Mouse (Mus musculus) ovary, adult 2 months (tissue): Measurements from ENCODE around the gene Wbp11. TPM values are rescaled to one million over a fixed set of nuclear protein-coding genes. Genes with fewer than 3 reads are reported as not detected.

Experiments used
- polyA plus RNA-seq: library from polyadenylated mRNA; depleted of rRNA; stranded (reverse); fragments of >200 nt; gene quantifications from 2 replicates; pipeline ENCODE4 v1.2.3, GENCODE M21; 2012; rRNA removed

Wbp11 gene
- 36.3 and 50.5 TPM in 2 replicates for polyA plus RNA-seq

GRCm38 (mm10) chr6:136827881-136828561, at the start of gene Wbp11:
Gene Wbp11 (minus strand): TSS chr6:136828233.

DNA sequence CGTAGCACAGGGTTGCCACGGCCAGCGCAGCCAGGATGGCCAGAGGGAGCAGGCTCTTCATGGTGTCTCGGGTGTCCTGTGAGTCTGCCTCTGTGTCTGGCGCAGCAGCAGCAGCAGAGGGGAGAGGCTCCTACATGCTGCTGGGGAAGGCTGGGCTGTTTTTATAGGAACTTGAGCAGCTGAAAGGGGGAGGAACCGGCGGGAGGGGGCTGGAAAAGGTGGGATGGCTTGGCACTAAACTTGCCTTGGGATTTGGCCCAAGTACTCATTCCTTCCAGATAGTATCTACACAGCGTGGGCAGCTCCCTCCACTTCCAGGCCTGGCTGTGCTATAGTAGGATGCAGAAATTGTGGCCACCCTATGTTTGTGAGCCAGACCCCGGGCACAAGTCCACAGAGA, 47.6 kb upstream of the Wbp11 start, which contains the start of gene Mgp:
TSS of gene Mgp (minus strand) at position 154 of the 400 bp plus-strand sequence.

GRCm38 (mm10) chr6:136857186-136857872, 29.3 kb upstream of the Wbp11 start, which contains the start of gene Art4:
Gene Art4 (minus strand): TSS chr6:136857733.

DNA sequence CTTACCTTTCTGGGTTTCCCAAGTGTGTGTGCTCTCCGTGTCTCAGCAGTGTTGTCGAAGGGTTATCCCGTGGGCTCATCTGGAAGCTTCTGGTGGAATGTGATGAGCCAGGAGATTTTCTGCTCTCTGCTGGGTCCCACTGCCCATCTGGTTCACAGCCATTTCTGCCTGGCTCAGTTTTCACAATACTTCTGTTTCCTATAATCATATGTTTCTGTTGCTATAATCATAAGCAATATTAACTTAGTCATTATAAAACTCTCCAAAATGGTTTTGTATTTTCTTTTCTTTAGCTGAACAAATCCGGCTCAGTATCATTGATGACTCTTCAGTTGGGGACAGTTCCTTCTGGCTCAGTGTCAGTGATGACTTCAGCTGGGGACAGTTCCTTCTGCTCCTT, 7.3 kb upstream of the Wbp11 start, which contains the start of gene Smco3:
TSS of gene Smco3 (minus strand) at position 101 of the 400 bp plus-strand sequence.

DNA sequence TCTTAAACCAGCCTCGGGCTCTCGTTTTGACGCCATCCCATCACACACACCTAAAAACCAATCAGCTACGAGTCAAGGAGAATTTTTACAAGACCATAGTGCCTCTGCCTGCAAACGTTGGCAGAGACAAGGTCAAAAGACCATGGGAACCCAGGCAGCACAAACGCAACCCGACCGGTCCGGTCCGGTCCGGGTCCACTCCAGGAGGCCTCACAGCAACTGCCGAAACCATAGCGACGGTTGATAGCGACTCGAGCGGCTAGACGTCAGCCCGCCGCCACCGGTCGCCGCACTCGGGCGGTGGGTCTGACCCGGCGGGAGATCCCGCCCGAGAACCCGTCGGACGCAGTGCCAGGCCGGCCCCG, 535 bp downstream of the Wbp11 start, which contains the start of gene BC049715:
TSS of gene BC049715 (plus strand) at position 111 of the 365 bp plus-strand sequence.

GRCm38 (mm10) chr6:136808014-136808417, 20.0 kb downstream of the Wbp11 start, which contains the start of gene H2afj:
Gene H2afj (plus strand): TSS chr6:136808244.

GRCm38 (mm10) chr6:136803739-136804633, 24.0 kb downstream of the Wbp11 start, which contains the start of gene Hist4h4:
Gene Hist4h4 (minus strand): TSS chr6:136804415.

GRCm38 (mm10) chr6:136781377-136781986, 46.6 kb downstream of the Wbp11 start, which contains the start of gene Gucy2c:
Gene Gucy2c (minus strand): TSS chr6:136781765.

Other genes with a start within 250 kb of the Wbp11 start
- 25.9 TPM in 2 replicates for gene Plbd1, start 166.3 kb downstream of the Wbp11 start, polyA plus RNA-seq
- gene Gucy2c, start 46.5 kb downstream of the Wbp11 start, polyA plus RNA-seq, result 0.10 TPM in 1 of 2 replicates, not detected in the other
- 2.6 and 3.5 TPM in 2 replicates for gene Hist4h4, start 23.8 kb downstream of the Wbp11 start, polyA plus RNA-seq
- 415 and 517 TPM in 2 replicates for gene H2afj, start 20.0 kb downstream of the Wbp11 start, polyA plus RNA-seq
- gene BC049715, start 607 bp downstream of the Wbp11 start, polyA plus RNA-seq, result 3.3 and 4.9 TPM in 2 replicates
- gene Smco3, start 7.2 kb upstream of the Wbp11 start, polyA plus RNA-seq, result 0.16 TPM in 1 of 2 replicates, not detected in the other
- gene Art4, start 29.5 kb upstream of the Wbp11 start, polyA plus RNA-seq, result 7.8 and 9.4 TPM in 2 replicates
- gene Mgp, start 47.6 kb upstream of the Wbp11 start, polyA plus RNA-seq, result 1,591 and 1,646 TPM in 2 replicates
- not detected in 2 replicates for gene Erp27, start 93.9 kb upstream of the Wbp11 start, polyA plus RNA-seq
- 0.49 TPM in 1 of 2 replicates, not detected in the other for gene Pde6h, start 95.6 kb upstream of the Wbp11 start, polyA plus RNA-seq
- gene Arhgdib, start 113.7 kb upstream of the Wbp11 start, polyA plus RNA-seq, result 12.8 and 17.7 TPM in 2 replicates